Mouse (Mus musculus) heart, postnatal 0 days (tissue): Measurements from ENCODE around the gene Polr2h.

Source experiments
- CTCF ChIP-seq: IDR thresholded peaks from 2 replicates; pipeline ENCODE4 v1.5.1; 2016; ENCODE audit warnings: antibody characterized with exemption, control low read depth, low read depth
- EP300 ChIP-seq: IDR thresholded peaks from 2 replicates; pipeline ENCODE4 v1.6.1; 2016; ENCODE audit warnings: antibody characterized with exemption, low read depth

- TF ChIP-seq EP300 (no peak), CTCF (no peak)
Observed at GRCm38 (mm10) chr16:20731688-20732087, 14.2 kb downstream of the Polr2h start.
